Comparison of ENCODE assay signal across 9 mouse cellular contexts in the genomic region with DNA sequence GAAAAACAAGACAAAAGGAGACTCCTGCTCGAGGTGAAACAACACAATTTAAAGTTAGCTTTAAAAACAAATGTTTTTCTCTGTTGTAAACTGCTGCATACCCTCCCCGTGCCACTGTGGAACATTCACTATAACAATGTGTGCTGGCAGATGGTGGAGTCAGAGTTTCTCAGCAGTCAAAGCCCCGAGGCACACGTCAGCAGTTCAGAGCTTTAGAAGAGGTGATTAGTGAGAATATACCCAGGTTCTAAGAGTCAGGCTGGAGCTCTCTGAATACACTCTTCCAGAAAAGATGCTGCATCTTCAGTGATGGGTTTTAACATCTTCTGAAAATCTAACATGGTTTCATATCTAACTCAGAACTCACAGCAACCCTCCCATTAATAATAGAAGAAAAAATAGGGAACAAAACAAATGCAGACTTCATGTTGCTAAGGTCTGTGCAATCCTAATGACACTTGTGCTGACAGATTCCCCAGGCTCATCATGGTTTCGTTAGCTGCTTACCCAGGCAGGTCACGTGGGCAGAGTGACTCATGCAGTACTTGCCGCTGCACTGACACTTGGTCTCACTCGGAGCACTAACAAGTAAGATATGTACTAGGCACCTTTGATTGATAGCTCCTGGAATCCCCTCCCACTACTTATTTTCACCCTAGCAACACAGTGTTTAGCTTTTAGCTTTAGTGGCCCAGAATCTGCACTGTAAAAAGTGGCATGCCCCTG. TPM values are rescaled to one million over a fixed set of nuclear protein-coding genes. Genes with fewer than 3 reads are reported as not detected.
DNase-seq lines count a peak whose midpoint lies in the region; ATAC-seq and TF ChIP-seq lines count a peak whose summit lies in the region.
"Had no signal": no experiment of that assay in that cellular context is flagged by ENCODE, and none has a peak within 500 bp of the region (broad histone marks: within the 10 kb centered on the region; RNA-seq: fewer than 3 reads in every experiment).

No protein-coding gene starts in this region.

- ATAC-seq in frontal cortex, adult (ENCODE audit: low TSS enrichment): peak; percentile 80; the same call in 1 of the 2 replicates
- ATAC-seq in hindbrain, postnatal 0 days: peak; percentile 53; the same call in 1 of the 2 replicates

- H3K36me3 ChIP-seq in hindbrain, postnatal 0 days (ENCODE audit: insufficient read depth, low read length): peaks cover 26% of the 10 kb centered on the region
- H3K36me3 ChIP-seq in splenic B cell, adult 2 months (ENCODE audit: control insufficient read depth, insufficient read depth, low read length, poor library complexity, severe bottlenecking): peaks cover 2% of the 10 kb centered on the region; the same call in 1 of the 2 replicates

- WGBS in hindbrain, postnatal 0 days: 66% methylated on average over 8 of the region's 8 CpGs

- TF ChIP-seq CTCF in hindbrain, postnatal 0 days (IDR thresholded peaks at IDR 0.05; ENCODE audit: low read depth): no peak

- no peak for DNase-seq in frontal cortex, postnatal 10 days (ENCODE audit: low spot score in 2 of 2)
- DNase-seq in urinary bladder, postnatal 25 days (ENCODE audit: low spot score): peak; percentile 40
- no peak for DNase-seq in urinary bladder, adult 2 months (ENCODE audit: low spot score)
- peak; percentile 49 for DNase-seq in hindbrain, postnatal 0 days (ENCODE audit: low spot score)
- DNase-seq in splenic B cell, adult 2 months (ENCODE audit: low read depth, low spot score): peak; percentile 11
- no peak for DNase-seq in spleen, adult 12 weeks (ENCODE audit: low spot score)
- DNase-seq in thymus, postnatal 25 days: no peak

- H3K9me3 ChIP-seq in hindbrain, postnatal 0 days (ENCODE audit: low read length): no peaks in the 10 kb centered on the region

- peak overlapping the region; percentile 11; the same call in 1 of the 2 replicates for H3K27ac ChIP-seq in hindbrain, postnatal 0 days

- H3K4me3 ChIP-seq in hindbrain, postnatal 0 days (ENCODE audit: low read length): no peak overlapping the region
- H3K4me3 ChIP-seq: erythroblast, embryonic 14.5 days had no signal

- no peaks in the 10 kb centered on the region for H3K4me1 ChIP-seq in hindbrain, postnatal 0 days (ENCODE audit: insufficient read depth, low read length)

- H3K27me3 ChIP-seq in hindbrain, postnatal 0 days (ENCODE audit: insufficient read depth, low read length): no peaks in the 10 kb centered on the region
- no peaks in the 10 kb centered on the region for H3K27me3 ChIP-seq in splenic B cell, adult 2 months (ENCODE audit: control insufficient read depth, insufficient read depth, low read length, poor library complexity, severe bottlenecking)

- no peak overlapping the region for H3K4me2 ChIP-seq in hindbrain, postnatal 0 days (ENCODE audit: low read depth, low read length)

- H3K9ac ChIP-seq in hindbrain, postnatal 0 days (replicated peaks; ENCODE audit: low read length): no peak overlapping the region

RNA-seq across cellular contexts. Expression of a gene that starts 28.7 kb away (rescaled TPM):
- 0.07 and 0.10 TPM in 2 replicates for polyA plus RNA-seq in urinary bladder, adult 2 months (2012; rRNA removed)
- total RNA-seq in hindbrain, postnatal 0 days (2014; rRNA removed): 0.26 TPM in 1 of 2 replicates, not detected in the other
- 0.14 and 0.18 TPM in 2 replicates for polyA plus RNA-seq in hindbrain, postnatal 0 days (2015; fragmentation: Nextera tagmentation; extraction: Ambion mirVana)
- polyA plus RNA-seq: erythroblast, embryonic 14.5 days had no signal

RNA-seq across cellular contexts. Expression of a gene that starts 46.6 kb away (rescaled TPM):
- 93.7 and 117 TPM in 2 replicates for polyA plus RNA-seq in urinary bladder, adult 2 months (2012; rRNA removed)
- total RNA-seq in hindbrain, postnatal 0 days (2014; rRNA removed): 35.7 and 38.4 TPM in 2 replicates
- polyA plus RNA-seq in hindbrain, postnatal 0 days (2015; fragmentation: Nextera tagmentation; extraction: Ambion mirVana): 17.9 and 18.2 TPM in 2 replicates

Comparison
In these comparisons a context has a peak if more than half of its experiments do, and no peak if none do; other contexts are left out.
1. DNase-seq: peak in urinary bladder, postnatal 25 days (single experiment), hindbrain, postnatal 0 days (single experiment) and splenic B cell, adult 2 months (single experiment); none in frontal cortex, postnatal 10 days (0 of 2), urinary bladder, adult 2 months (single experiment), spleen, adult 12 weeks (single experiment) and thymus, postnatal 25 days (single experiment).